ENCODE assay signal across 9 mouse cellular contexts in genomic region chr13:20181321-20181720, GRCm38 (mm10).
DNase-seq lines count a peak whose midpoint lies in the region; ATAC-seq and TF ChIP-seq lines count a peak whose summit lies in the region.
"Had no signal": no experiment of that assay in that cellular context is flagged by ENCODE, and none has a peak within 500 bp of the region (broad histone marks: within the 10 kb centered on the region; RNA-seq: fewer than 3 reads in every experiment).

No protein-coding gene starts in this region.

- no peaks in the 10 kb centered on the region for H3K36me3 ChIP-seq in liver, embryonic 15.5 days (replicated peaks)
- H3K36me3 ChIP-seq in liver, embryonic 12.5 days: no peaks in the 10 kb centered on the region
- H3K36me3 ChIP-seq in intestine, embryonic 15.5 days: no peaks in the 10 kb centered on the region

- DNase-seq in ovary, postnatal 14 days (ENCODE audit: low spot score): no peak
- no peak for DNase-seq in right cerebral cortex, postnatal 14 days

- no peak overlapping the region for H3K4me2 ChIP-seq in liver, embryonic 15.5 days
- no peak overlapping the region for H3K4me2 ChIP-seq in liver, embryonic 12.5 days
- H3K4me2 ChIP-seq in intestine, embryonic 15.5 days (replicated peaks): no peak overlapping the region

- H3K9me3 ChIP-seq in liver, embryonic 15.5 days (replicated peaks): no peaks in the 10 kb centered on the region
- no peaks in the 10 kb centered on the region for H3K9me3 ChIP-seq in liver, embryonic 12.5 days (replicated peaks)
- no peaks in the 10 kb centered on the region for H3K9me3 ChIP-seq in intestine, embryonic 15.5 days

- H3K4me3 ChIP-seq in liver, embryonic 15.5 days (replicated peaks): no peak overlapping the region
- no peak overlapping the region for H3K4me3 ChIP-seq in liver, embryonic 12.5 days
- no peak overlapping the region for H3K4me3 ChIP-seq in bone marrow macrophage, adult 2 months (ENCODE audit: insufficient read depth, low read length)
- no peak overlapping the region for H3K4me3 ChIP-seq in intestine, embryonic 15.5 days (replicated peaks)
- H3K4me3 ChIP-seq: left cerebral cortex, adult 2 months had no signal

- 20% methylated on average over 4 of the region's 4 CpGs for WGBS in liver, embryonic 15.5 days (ENCODE audit: insufficient replicate concordance)
- WGBS in liver, embryonic 12.5 days (ENCODE audit: insufficient replicate concordance): 39% methylated on average over 4 of the region's 4 CpGs
- 37% methylated on average over 4 of the region's 4 CpGs for WGBS in intestine, embryonic 15.5 days

- H3K27ac ChIP-seq in liver, embryonic 15.5 days (replicated peaks): 0 out of 2 replicates have a peak overlapping the region, but pooled peaks have one; percentile 41
- H3K27ac ChIP-seq in liver, embryonic 12.5 days: no peak overlapping the region
- peak overlapping the region; percentile 94 for H3K27ac ChIP-seq in bone marrow macrophage, adult 2 months (ENCODE audit: insufficient read depth, low read depth, low read length)
- no peak overlapping the region for H3K27ac ChIP-seq in intestine, embryonic 15.5 days
- H3K27ac ChIP-seq: left cerebral cortex, adult 2 months had no signal

- H3K9ac ChIP-seq in liver, embryonic 15.5 days: no peak overlapping the region
- H3K9ac ChIP-seq in liver, embryonic 12.5 days: no peak overlapping the region
- H3K9ac ChIP-seq in intestine, embryonic 15.5 days: no peak overlapping the region

- TF ChIP-seq CTCF in bone marrow macrophage, adult 2 months (IDR thresholded peaks at IDR 0.05; ENCODE audit: low read depth, low read length): no peak

- peaks cover 67% of the 10 kb centered on the region for H3K27me3 ChIP-seq in liver, embryonic 15.5 days
- H3K27me3 ChIP-seq in liver, embryonic 12.5 days (replicated peaks): peaks cover 62% of the 10 kb centered on the region
- H3K27me3 ChIP-seq in intestine, embryonic 15.5 days (replicated peaks): no peaks in the 10 kb centered on the region

- TF ChIP-seq POLR2A in bone marrow macrophage, adult 2 months (IDR thresholded peaks at IDR 0.05; ENCODE audit: borderline replicate concordance, low read depth, low read length): no peak

- ATAC-seq in liver, embryonic 15.5 days (ENCODE audit: insufficient read depth): no peak
- no peak for ATAC-seq in liver, embryonic 12.5 days
- peak; percentile 73 for ATAC-seq in intestine, embryonic 15.5 days
- ATAC-seq in megakaryocyte progenitor cell, adult 5-6 weeks (replicated peaks; ENCODE audit: poor library complexity): peak; percentile 20
- ATAC-seq in inflammation-experienced regulatory T-cells, adult 6 months: no peak

- peaks cover 34% of the 10 kb centered on the region for H3K4me1 ChIP-seq in liver, embryonic 15.5 days (replicated peaks)
- H3K4me1 ChIP-seq in liver, embryonic 12.5 days: peaks cover 34% of the 10 kb centered on the region
- H3K4me1 ChIP-seq in bone marrow macrophage, adult 2 months (ENCODE audit: control insufficient read depth, insufficient read depth, low read length): peaks cover 48% of the 10 kb centered on the region
- H3K4me1 ChIP-seq in intestine, embryonic 15.5 days (replicated peaks): peaks cover 11% of the 10 kb centered on the region; the same call in 1 of the 2 replicates

Comparison
In these comparisons a context has a peak if more than half of its experiments do, and no peak if none do; other contexts are left out.
1. H3K27ac ChIP-seq: peak in liver, embryonic 15.5 days (single experiment) and bone marrow macrophage, adult 2 months (single experiment); none in liver, embryonic 12.5 days (single experiment) and intestine, embryonic 15.5 days (single experiment).
2. ATAC-seq: peak in intestine, embryonic 15.5 days (single experiment) and megakaryocyte progenitor cell, adult 5-6 weeks (single experiment); none in liver, embryonic 15.5 days (single experiment), liver, embryonic 12.5 days (single experiment) and inflammation-experienced regulatory T-cells, adult 6 months (single experiment).